Mouse (Mus musculus): ENCODE measurements around the gene Slc35e3.
"Not testable (repeated sequence)": the region's sequence is repeated elsewhere in the genome, so short reads cannot be mapped to it uniquely, and the experiment has no call there.

DNA sequence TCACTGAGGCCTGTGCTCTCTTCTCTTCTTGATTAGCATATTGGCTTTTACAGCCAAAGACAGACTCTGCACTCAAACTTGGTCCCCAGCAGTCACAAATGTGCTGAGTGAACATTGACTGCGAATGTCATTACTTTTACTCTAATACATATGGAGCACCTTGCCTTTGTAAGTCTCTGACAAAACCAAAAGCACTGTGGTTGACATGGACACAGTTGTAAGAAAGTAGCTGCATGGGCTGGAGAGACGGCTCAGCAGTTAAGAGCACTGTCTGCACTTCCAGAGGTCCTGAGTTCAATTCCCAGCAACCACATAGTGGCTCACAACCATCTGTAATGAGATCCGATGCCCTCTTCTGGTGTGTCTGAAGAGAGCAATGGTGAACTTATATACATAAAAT lies 12.2 kb upstream of the Slc35e3 start:
- not testable (repeated sequence) for TF ChIP-seq CTCF (IDR thresholded peaks at IDR 0.05; ENCODE audit: low read depth); EP300 (optimal IDR thresholded peaks at IDR 0.05)

Data from stomach, postnatal 0 days (tissue).